Mouse (Mus musculus): ENCODE results near the gene Olfr1218. TPM values are rescaled to one million over a fixed set of nuclear protein-coding genes. Genes with fewer than 3 reads are reported as not detected.
"Not testable (repeated sequence)": the region's sequence is repeated elsewhere in the genome, so short reads cannot be mapped to it uniquely, and the experiment has no call there.

Olfr1218 gene
- total RNA-seq (2015) = not detected in 2 replicates
- total RNA-seq (2017) = not detected in 2 replicates

- ATAC-seq (ENCODE audit: poor library complexity, severe bottlenecking) = no peak
These were observed at the start of gene Olfr1218 for GRCm38 (mm10) chr2:89061087-89061486. Gene Olfr1218, minus strand, starts transcription at chr2:89061187.

- ATAC-seq (ENCODE audit: poor library complexity, severe bottlenecking) = no peak
These were observed 45.7 kb upstream of the Olfr1218 start, which contains the start of gene Olfr1220 for GRCm38 (mm10) chr2:89106735-89107134. Gene Olfr1220, minus strand, starts transcription at chr2:89106835.

GRCm38 (mm10) chr2:89105651-89106050 lies 44.7 kb upstream of the Olfr1218 start:
- no peak for ATAC-seq (ENCODE audit: poor library complexity, severe bottlenecking)

GRCm38 (mm10) chr2:89093848-89094247 lies 32.9 kb upstream of the Olfr1218 start:
- no peak for ATAC-seq (ENCODE audit: poor library complexity, severe bottlenecking)

GRCm38 (mm10) chr2:89083413-89083812 lies 22.4 kb upstream of the Olfr1218 start, which contains the start of gene Olfr1219:
Gene Olfr1219, minus strand, starts transcription at chr2:89083513.
- no peak for ATAC-seq (ENCODE audit: poor library complexity, severe bottlenecking)

- no peak for ATAC-seq (ENCODE audit: poor library complexity, severe bottlenecking)
These were observed 20.5 kb upstream of the Olfr1218 start for GRCm38 (mm10) chr2:89081487-89081886.

GRCm38 (mm10) chr2:89031965-89032364 lies 29.0 kb downstream of the Olfr1218 start, which contains the start of gene Olfr1217:
Gene Olfr1217, minus strand, starts transcription at chr2:89032065.
- no peak for ATAC-seq (ENCODE audit: poor library complexity, severe bottlenecking)

GRCm38 (mm10) chr2:89021436-89021835 lies 39.6 kb downstream of the Olfr1218 start:
- ATAC-seq (ENCODE audit: poor library complexity, severe bottlenecking) = not testable (repeated sequence)

GRCm38 (mm10) chr2:89018240-89018639 lies 42.7 kb downstream of the Olfr1218 start, which contains the start of gene Olfr1216:
Gene Olfr1216, minus strand, starts transcription at chr2:89018340.
- no peak for ATAC-seq (ENCODE audit: poor library complexity, severe bottlenecking)

- ATAC-seq (ENCODE audit: poor library complexity, severe bottlenecking) = no peak
These were observed 54.1 kb downstream of the Olfr1218 start, which contains the start of gene Olfr1215 for GRCm38 (mm10) chr2:89006873-89007272. Gene Olfr1215, minus strand, starts transcription at chr2:89006973.

Other genes starting within 250 kb of the Olfr1218 start
- not detected in 2 replicates for gene Olfr1202, start 246.7 kb downstream of the Olfr1218 start, total RNA-seq (2015)
- not detected in 2 replicates for gene Olfr1202, start 246.7 kb downstream of the Olfr1218 start, total RNA-seq (2017)
- not detected in 2 replicates for gene Olfr1205, start 231.4 kb downstream of the Olfr1218 start, total RNA-seq (2015)
- gene Olfr1205, start 231.4 kb downstream of the Olfr1218 start, total RNA-seq (2017) = not detected in 2 replicates
- gene Olfr1204, start 211.9 kb downstream of the Olfr1218 start, total RNA-seq (2015) = not detected in 2 replicates
- gene Olfr1204, start 211.9 kb downstream of the Olfr1218 start, total RNA-seq (2017) = not detected in 2 replicates
- not detected in 2 replicates for gene Olfr1206, start 198.0 kb downstream of the Olfr1218 start, total RNA-seq (2015)
- not detected in 2 replicates for gene Olfr1206, start 198.0 kb downstream of the Olfr1218 start, total RNA-seq (2017)
- gene Olfr1208, start 158.9 kb downstream of the Olfr1218 start, total RNA-seq (2015) = not detected in 2 replicates
- not detected in 2 replicates for gene Olfr1208, start 158.9 kb downstream of the Olfr1218 start, total RNA-seq (2017)
- gene Olfr1209, start 146.0 kb downstream of the Olfr1218 start, total RNA-seq (2015) = not detected in 2 replicates
- gene Olfr1209, start 146.0 kb downstream of the Olfr1218 start, total RNA-seq (2017) = not detected in 2 replicates
- not detected in 2 replicates for gene Olfr1211, start 123.1 kb downstream of the Olfr1218 start, total RNA-seq (2015)
- gene Olfr1211, start 123.1 kb downstream of the Olfr1218 start, total RNA-seq (2017) = not detected in 2 replicates
- not detected in 2 replicates for gene Olfr1212, start 107.2 kb downstream of the Olfr1218 start, total RNA-seq (2015)
- not detected in 2 replicates for gene Olfr1212, start 107.2 kb downstream of the Olfr1218 start, total RNA-seq (2017)
- not detected in 2 replicates for gene Gm13762, start 80.9 kb downstream of the Olfr1218 start, total RNA-seq (2015)
- gene Gm13762, start 80.9 kb downstream of the Olfr1218 start, total RNA-seq (2017) = not detected in 2 replicates
- gene Olfr1214, start 68.5 kb downstream of the Olfr1218 start, total RNA-seq (2015) = not detected in 2 replicates
- gene Olfr1214, start 68.5 kb downstream of the Olfr1218 start, total RNA-seq (2017) = not detected in 2 replicates
- not detected in 2 replicates for gene Olfr1215, start 54.2 kb downstream of the Olfr1218 start, total RNA-seq (2015)
- not detected in 2 replicates for gene Olfr1215, start 54.2 kb downstream of the Olfr1218 start, total RNA-seq (2017)
- gene Olfr1216, start 42.8 kb downstream of the Olfr1218 start, total RNA-seq (2015) = not detected in 2 replicates
- gene Olfr1216, start 42.8 kb downstream of the Olfr1218 start, total RNA-seq (2017) = not detected in 2 replicates
- gene Olfr1217, start 29.1 kb downstream of the Olfr1218 start, total RNA-seq (2015) = not detected in 2 replicates
- gene Olfr1217, start 29.1 kb downstream of the Olfr1218 start, total RNA-seq (2017) = not detected in 2 replicates
- gene Olfr1219, start 22.3 kb upstream of the Olfr1218 start, total RNA-seq (2015) = not detected in 2 replicates
- not detected in 2 replicates for gene Olfr1219, start 22.3 kb upstream of the Olfr1218 start, total RNA-seq (2017)
- gene Olfr1220, start 45.6 kb upstream of the Olfr1218 start, total RNA-seq (2015) = not detected in 2 replicates
- not detected in 2 replicates for gene Olfr1220, start 45.6 kb upstream of the Olfr1218 start, total RNA-seq (2017)
- gene Olfr1221, start 56.1 kb upstream of the Olfr1218 start, total RNA-seq (2015) = not detected in 2 replicates
- not detected in 2 replicates for gene Olfr1221, start 56.1 kb upstream of the Olfr1218 start, total RNA-seq (2017)
- gene Olfr1222, start 71.9 kb upstream of the Olfr1218 start, total RNA-seq (2015) = not detected in 2 replicates
- not detected in 2 replicates for gene Olfr1222, start 71.9 kb upstream of the Olfr1218 start, total RNA-seq (2017)
- gene Olfr1223, start 90.4 kb upstream of the Olfr1218 start, total RNA-seq (2015) = not detected in 2 replicates
- not detected in 2 replicates for gene Olfr1223, start 90.4 kb upstream of the Olfr1218 start, total RNA-seq (2017)
- gene Olfr1224-ps1, start 102.9 kb upstream of the Olfr1218 start, total RNA-seq (2015) = not detected in 2 replicates
- not detected in 2 replicates for gene Olfr1224-ps1, start 102.9 kb upstream of the Olfr1218 start, total RNA-seq (2017)
- not detected in 2 replicates for gene Olfr1225, start 113.5 kb upstream of the Olfr1218 start, total RNA-seq (2015)
- not detected in 2 replicates for gene Olfr1225, start 113.5 kb upstream of the Olfr1218 start, total RNA-seq (2017)
- not detected in 2 replicates for gene Olfr1226, start 138.9 kb upstream of the Olfr1218 start, total RNA-seq (2015)
- not detected in 2 replicates for gene Olfr1226, start 138.9 kb upstream of the Olfr1218 start, total RNA-seq (2017)
- not detected in 2 replicates for gene Olfr1228, start 192.9 kb upstream of the Olfr1218 start, total RNA-seq (2015)
- not detected in 2 replicates for gene Olfr1228, start 192.9 kb upstream of the Olfr1218 start, total RNA-seq (2017)
- gene Olfr1229, start 226.8 kb upstream of the Olfr1218 start, total RNA-seq (2015) = not detected in 2 replicates
- not detected in 2 replicates for gene Olfr1229, start 226.8 kb upstream of the Olfr1218 start, total RNA-seq (2017)
- not detected in 2 replicates for gene Olfr1230, start 236.1 kb upstream of the Olfr1218 start, total RNA-seq (2015)
- not detected in 2 replicates for gene Olfr1230, start 236.1 kb upstream of the Olfr1218 start, total RNA-seq (2017)
- not detected in 2 replicates for gene Olfr1231, start 245.9 kb upstream of the Olfr1218 start, total RNA-seq (2015)
- not detected in 2 replicates for gene Olfr1231, start 245.9 kb upstream of the Olfr1218 start, total RNA-seq (2017)

Measured in megakaryocyte, adult 5-6 weeks (primary cell).